Mouse (Mus musculus): ENCODE data around the gene Dusp10. TPM values are rescaled to one million over a fixed set of nuclear protein-coding genes. Genes with fewer than 3 reads are reported as not detected.

The Dusp10 gene
- polyA plus RNA-seq, 1 experiment from 2014 or later = 7.0 TPM

- Histone ChIP-seq H3K27ac (no peak overlapping the region), H3K4me3 (replicated peaks) (no peak overlapping the region), H3K9ac (replicated peaks) (no peak overlapping the region), H3K27me3 (no peaks in the 10 kb centered on the region), H3K4me2 (no peak overlapping the region), H3K9me3 (no peaks in the 10 kb centered on the region), H3K4me1 (replicated peaks) (peaks cover 4% of the 10 kb centered on the region; the same call in 1 of the 2 replicates), H3K36me3 (no peaks in the 10 kb centered on the region)
- WGBS = 94% methylated on average over 6 of the region's 6 CpGs
- ATAC-seq (ENCODE audit: insufficient number of reproducible peaks, insufficient read depth, low FRiP score, low TSS enrichment, low read depth) = no peak
These were observed 1.8 kb upstream of the Dusp10 start for GRCm38 (mm10) chr1:184011311-184011710.

DNA sequence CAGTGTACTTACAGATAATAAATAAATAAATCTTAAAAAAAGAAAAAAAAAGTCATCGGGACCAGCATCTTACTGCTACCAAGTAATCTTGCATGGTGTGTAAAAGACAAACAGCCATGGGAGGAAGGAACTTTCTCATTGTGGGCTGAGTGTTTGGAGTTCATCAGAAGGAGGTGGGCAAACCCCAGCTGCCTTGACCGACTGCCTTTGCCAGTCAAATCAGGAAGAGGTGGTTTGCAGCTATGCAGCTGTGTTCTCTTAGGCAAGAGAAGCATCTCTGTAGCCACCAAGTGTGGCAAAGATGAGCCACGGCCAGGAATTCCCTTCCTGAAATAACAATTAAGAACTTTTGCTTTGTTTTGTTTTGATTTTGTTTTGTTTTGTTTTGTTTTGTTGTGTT lies 989 bp downstream of the Dusp10 start:
- ATAC-seq (ENCODE audit: insufficient number of reproducible peaks, insufficient read depth, low FRiP score, low TSS enrichment, low read depth) = no peak
- Histone ChIP-seq H3K27ac (no peak overlapping the region), H3K27me3 (no peaks in the 10 kb centered on the region), H3K4me3 (replicated peaks) (no peak overlapping the region), H3K9ac (replicated peaks) (no peak overlapping the region), H3K4me2 (no peak overlapping the region), H3K9me3 (no peaks in the 10 kb centered on the region), H3K4me1 (replicated peaks) (0 out of 2 replicates have a peak, but pooled peaks cover under 1% of the 10 kb centered on the region), H3K36me3 (no peaks in the 10 kb centered on the region)
- 73% methylated on average over 3 of the region's 3 CpGs for WGBS

- H3K9me3 ChIP-seq = no peaks in the 10 kb centered on the region
- no peak for ATAC-seq (ENCODE audit: insufficient number of reproducible peaks, insufficient read depth, low FRiP score, low TSS enrichment, low read depth)
- H3K27ac ChIP-seq = no peak overlapping the region
These were observed 3.1 kb downstream of the Dusp10 start for GRCm38 (mm10) chr1:184015995-184016730.

GRCm38 (mm10) chr1:184017606-184018005 lies 4.5 kb downstream of the Dusp10 start:
- WGBS = 90% methylated on average over 2 of the region's 2 CpGs
- Histone ChIP-seq H3K27me3 (no peaks in the 10 kb centered on the region), H3K4me1 (replicated peaks) (peaks cover 9% of the 10 kb centered on the region; the same call in 1 of the 2 replicates), H3K9me3 (no peaks in the 10 kb centered on the region), H3K27ac (no peak overlapping the region), H3K36me3 (no peaks in the 10 kb centered on the region), H3K4me2 (no peak overlapping the region), H3K9ac (replicated peaks) (no peak overlapping the region), H3K4me3 (replicated peaks) (no peak overlapping the region)
- no peak for ATAC-seq (ENCODE audit: insufficient number of reproducible peaks, insufficient read depth, low FRiP score, low TSS enrichment, low read depth)

More at GRCm38 (mm10) chr1:184015995-184016730, 3.1 kb downstream of the Dusp10 start:
- no peaks in the 10 kb centered on the region for H3K36me3 ChIP-seq
- no peak overlapping the region for H3K4me2 ChIP-seq
- H3K27me3 ChIP-seq = no peaks in the 10 kb centered on the region
- no peak overlapping the region for H3K4me3 ChIP-seq (replicated peaks)
- no peak overlapping the region for H3K9ac ChIP-seq (replicated peaks)
- H3K4me1 ChIP-seq (replicated peaks) = peaks cover 9% of the 10 kb centered on the region; the same call in 1 of the 2 replicates
- WGBS = 76% methylated on average over 10 of the region's 10 CpGs

- H3K27me3 ChIP-seq = no peaks in the 10 kb centered on the region
- WGBS = 44% methylated on average over 6 of the region's 6 CpGs
- peak; percentile 42; the same call in 1 of the 2 replicates for ATAC-seq (ENCODE audit: insufficient number of reproducible peaks, insufficient read depth, low FRiP score, low TSS enrichment, low read depth)
These were observed 6.1 kb downstream of the Dusp10 start for GRCm38 (mm10) chr1:184019042-184019721.

DNA sequence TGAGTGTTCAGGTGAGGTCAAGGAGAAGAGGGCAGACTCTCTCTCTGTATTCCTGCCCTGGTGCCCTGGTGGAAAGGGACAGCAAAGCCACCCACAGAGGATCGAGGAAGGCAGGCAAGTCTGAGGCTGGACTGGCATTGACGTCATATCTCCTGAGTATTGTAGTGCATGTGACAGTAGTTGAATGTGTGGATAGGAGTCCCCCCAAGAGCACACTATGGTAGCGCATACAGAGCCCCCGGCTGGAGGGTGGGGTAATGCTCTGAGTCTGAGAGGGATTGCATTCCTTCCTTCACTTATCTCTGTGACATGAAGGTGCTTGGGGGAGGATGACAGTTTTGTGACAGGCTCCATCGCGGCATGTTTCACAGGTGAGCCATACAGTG lies 6.6 kb downstream of the Dusp10 start:
- peak; percentile 26; the same call in 1 of the 2 replicates for ATAC-seq (ENCODE audit: insufficient number of reproducible peaks, insufficient read depth, low FRiP score, low TSS enrichment, low read depth)
- no peak overlapping the region for H3K9ac ChIP-seq (replicated peaks)

More at GRCm38 (mm10) chr1:184019042-184019721, 6.1 kb downstream of the Dusp10 start:
- H3K36me3 ChIP-seq = no peaks in the 10 kb centered on the region
- no peak overlapping the region for H3K27ac ChIP-seq
- no peak overlapping the region for H3K4me2 ChIP-seq
- no peaks in the 10 kb centered on the region for H3K9me3 ChIP-seq
- H3K4me1 ChIP-seq (replicated peaks) = peaks cover 9% of the 10 kb centered on the region; the same call in 1 of the 2 replicates
- H3K9ac ChIP-seq (replicated peaks) = no peak overlapping the region
- no peak overlapping the region for H3K4me3 ChIP-seq (replicated peaks)

GRCm38 (mm10) chr1:184023971-184024370 lies 10.9 kb downstream of the Dusp10 start:
- Histone ChIP-seq H3K36me3 (no peaks in the 10 kb centered on the region), H3K9me3 (no peaks in the 10 kb centered on the region), H3K27ac (no peak overlapping the region), H3K4me1 (replicated peaks) (peaks cover 9% of the 10 kb centered on the region; the same call in 1 of the 2 replicates), H3K4me2 (no peak overlapping the region), H3K27me3 (no peaks in the 10 kb centered on the region), H3K4me3 (replicated peaks) (no peak overlapping the region), H3K9ac (replicated peaks) (no peak overlapping the region)
- WGBS = 72% methylated on average over 2 of the region's 2 CpGs
- ATAC-seq (ENCODE audit: insufficient number of reproducible peaks, insufficient read depth, low FRiP score, low TSS enrichment, low read depth) = no peak

More for the DNA sequence above, 6.6 kb downstream of the Dusp10 start:
- Histone ChIP-seq H3K36me3 (no peaks in the 10 kb centered on the region), H3K4me1 (replicated peaks) (peaks cover 9% of the 10 kb centered on the region; the same call in 1 of the 2 replicates), H3K27me3 (no peaks in the 10 kb centered on the region), H3K9me3 (no peaks in the 10 kb centered on the region), H3K4me2 (no peak overlapping the region), H3K4me3 (replicated peaks) (no peak overlapping the region), H3K27ac (no peak overlapping the region)
- 31% methylated on average over 6 of the region's 6 CpGs for WGBS

GRCm38 (mm10) chr1:184024631-184025030 lies 11.5 kb downstream of the Dusp10 start:
- no peaks in the 10 kb centered on the region for H3K9me3 ChIP-seq
- no peak overlapping the region for H3K9ac ChIP-seq (replicated peaks)
- 96% methylated on average over 2 of the region's 2 CpGs for WGBS
- H3K4me2 ChIP-seq = no peak overlapping the region
- H3K4me3 ChIP-seq (replicated peaks) = no peak overlapping the region
- H3K27ac ChIP-seq = no peak overlapping the region
- no peaks in the 10 kb centered on the region for H3K36me3 ChIP-seq
- H3K4me1 ChIP-seq (replicated peaks) = 0 out of 2 replicates have a peak, but pooled peaks cover 3% of the 10 kb centered on the region
- ATAC-seq (ENCODE audit: insufficient number of reproducible peaks, insufficient read depth, low FRiP score, low TSS enrichment, low read depth) = no peak
- no peaks in the 10 kb centered on the region for H3K27me3 ChIP-seq

DNA sequence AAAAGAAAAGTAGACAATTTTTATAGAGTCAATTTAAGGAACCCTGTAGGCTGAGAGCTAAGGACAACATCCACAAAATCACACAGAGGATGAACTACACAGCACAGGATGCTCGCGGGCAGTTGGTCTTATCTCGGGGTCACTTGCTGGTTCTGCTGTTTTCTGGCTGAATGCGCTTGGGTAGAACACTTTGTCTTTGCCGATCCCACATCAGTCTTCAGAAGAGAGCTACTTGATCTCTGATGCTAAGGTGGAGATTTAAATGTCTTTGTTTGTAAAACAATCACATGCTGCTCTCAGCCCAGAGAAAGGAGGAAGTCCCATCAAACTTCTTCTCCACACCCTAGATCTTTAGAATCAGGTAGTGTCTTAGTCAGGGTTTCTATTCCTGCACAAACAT lies 12.0 kb downstream of the Dusp10 start:
- H3K27me3 ChIP-seq = no peaks in the 10 kb centered on the region
- H3K4me3 ChIP-seq (replicated peaks) = no peak overlapping the region
- H3K9me3 ChIP-seq = no peaks in the 10 kb centered on the region
- no peak overlapping the region for H3K9ac ChIP-seq (replicated peaks)
- 90% methylated on average over 5 of the region's 5 CpGs for WGBS
- H3K4me1 ChIP-seq (replicated peaks) = no peaks in the 10 kb centered on the region
- no peaks in the 10 kb centered on the region for H3K36me3 ChIP-seq
- H3K27ac ChIP-seq = no peak overlapping the region
- H3K4me2 ChIP-seq = no peak overlapping the region
- ATAC-seq (ENCODE audit: insufficient number of reproducible peaks, insufficient read depth, low FRiP score, low TSS enrichment, low read depth) = no peak

- H3K27ac ChIP-seq = no peak overlapping the region
- H3K4me2 ChIP-seq = no peak overlapping the region
- no peaks in the 10 kb centered on the region for H3K36me3 ChIP-seq
- ATAC-seq (ENCODE audit: insufficient number of reproducible peaks, insufficient read depth, low FRiP score, low TSS enrichment, low read depth) = no peak
- 0 out of 2 replicates have a peak, but pooled peaks cover 4% of the 10 kb centered on the region for H3K27me3 ChIP-seq
- H3K4me3 ChIP-seq (replicated peaks) = no peak overlapping the region
- no peaks in the 10 kb centered on the region for H3K9me3 ChIP-seq
- no peaks in the 10 kb centered on the region for H3K4me1 ChIP-seq (replicated peaks)
- 78% methylated on average over 3 of the region's 3 CpGs for WGBS
- no peak overlapping the region for H3K9ac ChIP-seq (replicated peaks)
These were observed 13.9 kb downstream of the Dusp10 start for GRCm38 (mm10) chr1:184027039-184027438.

- Histone ChIP-seq H3K36me3 (no peaks in the 10 kb centered on the region), H3K4me3 (replicated peaks) (no peak overlapping the region), H3K27me3 (peaks cover 5% of the 10 kb centered on the region; the same call in 1 of the 2 replicates), H3K4me2 (no peak overlapping the region), H3K4me1 (replicated peaks) (peaks cover 9% of the 10 kb centered on the region), H3K27ac (no peak overlapping the region), H3K9me3 (no peaks in the 10 kb centered on the region), H3K9ac (replicated peaks) (no peak overlapping the region)
- 91% methylated on average over 8 of the region's 8 CpGs for WGBS
- no peak for ATAC-seq (ENCODE audit: insufficient number of reproducible peaks, insufficient read depth, low FRiP score, low TSS enrichment, low read depth)
These were observed 17.1 kb downstream of the Dusp10 start for GRCm38 (mm10) chr1:184030070-184030802.
